In the genomic region with DNA sequence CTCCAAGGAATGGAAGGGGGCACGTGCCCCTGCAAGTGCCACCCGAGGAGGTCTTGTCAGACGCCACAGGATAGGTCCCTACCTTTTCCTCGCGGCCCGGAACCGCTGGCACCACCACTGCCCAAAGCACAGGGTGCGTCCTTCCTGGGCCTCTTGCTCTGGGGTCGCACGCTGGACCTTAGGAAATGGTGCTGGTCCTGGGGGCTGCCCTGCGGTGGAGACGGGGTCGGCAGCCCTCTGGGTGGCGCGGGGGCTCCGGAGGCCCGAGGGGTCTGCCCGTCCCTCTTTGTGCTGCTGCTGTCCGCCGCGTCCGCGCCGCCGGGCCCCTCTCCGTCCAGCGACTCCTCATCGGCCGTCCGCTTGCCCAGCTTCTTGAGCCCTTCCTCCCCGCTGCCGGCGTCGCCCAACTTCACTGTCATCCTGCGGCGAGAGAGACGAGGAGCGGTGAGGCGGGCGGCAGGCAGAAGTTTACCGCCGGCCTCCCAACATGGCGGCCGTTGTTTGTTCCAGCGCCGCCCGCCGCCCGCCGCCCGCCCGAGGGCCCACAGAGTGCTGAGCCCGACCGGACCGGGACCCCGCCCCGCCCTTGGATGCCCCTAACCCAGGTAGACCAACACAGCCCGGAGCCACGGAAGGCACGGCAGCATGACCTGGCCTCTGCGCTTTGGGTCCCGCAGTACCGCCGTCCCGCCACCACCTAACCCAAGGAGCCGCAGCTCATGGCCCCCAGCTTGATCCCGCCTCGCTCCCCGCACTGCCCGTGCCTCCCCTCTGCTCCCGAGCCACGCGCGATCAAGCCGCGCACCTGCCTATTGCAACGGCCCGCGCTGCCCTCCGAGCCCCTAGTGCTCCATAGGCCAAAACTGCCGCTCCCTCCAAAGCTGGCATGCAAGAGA, we compare ENCODE assay signal across 8 mouse cellular contexts. TPM values are rescaled to one million over a fixed set of nuclear protein-coding genes. Genes with fewer than 3 reads are reported as not detected.
DNase-seq lines count a peak whose midpoint lies in the region; ATAC-seq and TF ChIP-seq lines count a peak whose summit lies in the region.

No protein-coding gene starts in this region.

- peaks cover 33% of the 10 kb centered on the region for H3K36me3 ChIP-seq in C2C12 (ENCODE audit: control insufficient read depth, insufficient read depth)
- H3K36me3 ChIP-seq in embryonic facial prominence, embryonic 12.5 days = peaks cover 22% of the 10 kb centered on the region
- peaks cover 28% of the 10 kb centered on the region for H3K36me3 ChIP-seq in heart, embryonic 12.5 days
- H3K36me3 ChIP-seq in kidney, postnatal 0 days (ENCODE audit: insufficient read depth, low read length) = peaks cover 17% of the 10 kb centered on the region; the same call in 1 of the 2 replicates
- 0 out of 2 replicates have a peak, but pooled peaks cover 4% of the 10 kb centered on the region for H3K36me3 ChIP-seq in macrophage (ENCODE audit: inconsistent target)

- H3K9ac ChIP-seq in embryonic facial prominence, embryonic 12.5 days = peak overlapping the region; percentile 97
- H3K9ac ChIP-seq in heart, embryonic 12.5 days = peak overlapping the region; percentile 96
- peak overlapping the region; percentile 95 for H3K9ac ChIP-seq in kidney, postnatal 0 days (ENCODE audit: low read depth, low read length)

- H3K9me3 ChIP-seq in embryonic facial prominence, embryonic 12.5 days = no peaks in the 10 kb centered on the region
- H3K9me3 ChIP-seq in heart, embryonic 12.5 days (replicated peaks) = no peaks in the 10 kb centered on the region
- H3K9me3 ChIP-seq in kidney, postnatal 0 days (replicated peaks; ENCODE audit: low read length) = no peaks in the 10 kb centered on the region

- H3K79me2 ChIP-seq in C2C12 (ENCODE audit: control insufficient read depth, insufficient read depth) (peaks cover 72% of the 10 kb centered on the region), macrophage (ENCODE audit: inconsistent target) (peaks cover 63% of the 10 kb centered on the region)

- no peak for ATAC-seq in embryonic facial prominence, embryonic 12.5 days (ENCODE audit: insufficient number of reproducible peaks, insufficient read depth, low FRiP score, low TSS enrichment)
- ATAC-seq in heart, embryonic 12.5 days (ENCODE audit: insufficient number of reproducible peaks, low FRiP score) = no peak
- ATAC-seq in kidney, postnatal 0 days (replicated peaks; ENCODE audit: low FRiP score, low read depth) = no peak
- ATAC-seq in activated CD4-positive, CD25-positive, alpha-beta regulatory T cell, adult 4 months = no peak

- H3K4me1 ChIP-seq in embryonic facial prominence, embryonic 12.5 days = peaks cover 13% of the 10 kb centered on the region
- H3K4me1 ChIP-seq in heart, embryonic 12.5 days (replicated peaks) = peaks cover 11% of the 10 kb centered on the region
- peaks cover 5% of the 10 kb centered on the region; the same call in 1 of the 2 replicates for H3K4me1 ChIP-seq in kidney, postnatal 0 days (replicated peaks; ENCODE audit: insufficient read depth, low read length)

- H3ac ChIP-seq in C2C12 (ENCODE audit: control insufficient read depth, insufficient read length, low read depth) = peak overlapping the region; percentile 74

- under 1% methylated on average over 75 of the region's 81 CpGs for WGBS in embryonic facial prominence, embryonic 12.5 days
- under 1% methylated on average over 69 of the region's 81 CpGs for WGBS in heart, embryonic 12.5 days
- WGBS in kidney, postnatal 0 days = 1% methylated on average over 68 of the region's 81 CpGs
- under 1% methylated on average over 79 of the region's 81 CpGs for WGBS in macrophage (ENCODE audit: missing documents)

- DNase-seq in adipocyte (ENCODE audit: low spot score) = peak; percentile 18
- peak; percentile 53 for DNase-seq in kidney, postnatal 0 days (ENCODE audit: low spot score)
- DNase-seq in right cerebral cortex, postnatal 4 days = peak; percentile 12

- peak overlapping the region; percentile 89 for H3K4me3 ChIP-seq in C2C12 (ENCODE audit: insufficient read depth, poor library complexity, severe bottlenecking)
- H3K4me3 ChIP-seq in embryonic facial prominence, embryonic 12.5 days = peak overlapping the region; percentile 85
- peak overlapping the region; percentile 98 for H3K4me3 ChIP-seq in heart, embryonic 12.5 days
- peak overlapping the region; percentile 97 for H3K4me3 ChIP-seq in kidney, postnatal 0 days (replicated peaks; ENCODE audit: low read depth, low read length)
- H3K4me3 ChIP-seq in macrophage (ENCODE audit: inconsistent target) = peak overlapping the region; percentile 82

- H3K27me3 ChIP-seq in C2C12 (ENCODE audit: control insufficient read depth, insufficient read depth, insufficient read length) = no peaks in the 10 kb centered on the region
- H3K27me3 ChIP-seq in embryonic facial prominence, embryonic 12.5 days = no peaks in the 10 kb centered on the region
- H3K27me3 ChIP-seq in heart, embryonic 12.5 days (replicated peaks) = no peaks in the 10 kb centered on the region
- H3K27me3 ChIP-seq in kidney, postnatal 0 days (ENCODE audit: insufficient read depth, low read length) = no peaks in the 10 kb centered on the region

- TF ChIP-seq CTCF in C2C12 (IDR thresholded peaks at IDR 0.05; ENCODE audit: control insufficient read depth, insufficient read depth, insufficient read length) = no peak
- no peak for TF ChIP-seq CTCF in kidney, postnatal 0 days (IDR thresholded peaks at IDR 0.05; ENCODE audit: low read depth)

- peaks cover 55% of the 10 kb centered on the region for H3K79me3 ChIP-seq in C2C12 (ENCODE audit: low read depth)

- H3K27ac ChIP-seq in embryonic facial prominence, embryonic 12.5 days = peak overlapping the region; percentile 90
- H3K27ac ChIP-seq in heart, embryonic 12.5 days (ENCODE audit: poor library complexity, severe bottlenecking) = peak overlapping the region; percentile 90
- peak overlapping the region; percentile 89 for H3K27ac ChIP-seq in kidney, postnatal 0 days
- H3K27ac ChIP-seq in macrophage = peak overlapping the region; percentile 43; the same call in 1 of the 2 replicates

- H3K4me2 ChIP-seq in embryonic facial prominence, embryonic 12.5 days (replicated peaks) = peak overlapping the region; percentile 92
- H3K4me2 ChIP-seq in heart, embryonic 12.5 days = peak overlapping the region; percentile 98
- peak overlapping the region; percentile 78 for H3K4me2 ChIP-seq in kidney, postnatal 0 days (ENCODE audit: low read length)

TF ChIP-seq in C2C12, 6 proteins besides CTCF, POLR2A, EP300 and RAD21:
- TF ChIP-seq USF1 (IDR thresholded peaks at IDR 0.05; ENCODE audit: low read depth) (no peak), MAX (IDR thresholded peaks at IDR 0.05) (no peak), CEBPB (IDR thresholded peaks at IDR 0.05; ENCODE audit: low read depth) (no peak), MYOD1 (IDR thresholded peaks at IDR 0.05; ENCODE audit: control insufficient read depth, insufficient read length, low read depth) (no peak), MYOG (IDR thresholded peaks at IDR 0.05; ENCODE audit: control insufficient read depth, extremely low read depth, insufficient read length) (no peak), FOSL1 (IDR thresholded peaks at IDR 0.05; ENCODE audit: insufficient read depth, low read length, poor library complexity, severe bottlenecking) (no peak)

RNA-seq across cellular contexts. Expression of a gene that starts 1.7 kb away (rescaled TPM):
- 4.3 TPM for polyA plus RNA-seq in C2C12 (2012; fragmentation: generic; extraction: Trizol)
- polyA plus RNA-seq in embryonic facial prominence, embryonic 12.5 days (2016; fragmentation: Nextera tagmentation; extraction: Ambion mirVana) = 10.5 and 12.0 TPM in 2 replicates
- polyA plus RNA-seq in heart, embryonic 12.5 days (2016; fragmentation: Nextera tagmentation; extraction: Ambion mirVana) = 8.5 and 10.1 TPM in 2 replicates
- 3.4 and 4.5 TPM in 2 replicates for polyA plus RNA-seq in kidney, postnatal 0 days (2015; fragmentation: Nextera tagmentation; extraction: Ambion mirVana)
- 10 to 100 TPM; 18.4 to 71.2 (median 45.9) TPM for total RNA-seq in macrophage (2018; cell fraction: chromatin; rRNA removed)
- total RNA-seq in macrophage (2018; cell fraction: cytosol; rRNA removed) = 10 to 100 TPM in 20 of 26 experiments, 1 to 10 TPM in 6; 6.0 to 17.1 (median 13.3) TPM
- 10 to 100 TPM; 14.4 to 47.9 (median 26.1) TPM for total RNA-seq in macrophage (2018; cell fraction: nucleus; rRNA removed)
- polyA plus RNA-seq in macrophage (2018) = 6.7 to 8.9 TPM (median 7.8 TPM) in 3 replicates
- polyA plus RNA-seq in activated CD4-positive, CD25-positive, alpha-beta regulatory T cell, adult 4 months (2017; shearing (Covaris generic)) = 10 to 100 TPM; 12.6 to 17.1 TPM

RNA-seq across cellular contexts. Expression of a gene that starts 2.0 kb away (rescaled TPM):
- 7.5 TPM for polyA plus RNA-seq in C2C12 (2012; fragmentation: generic; extraction: Trizol)
- 29.0 and 29.8 TPM in 2 replicates for polyA plus RNA-seq in embryonic facial prominence, embryonic 12.5 days (2016; fragmentation: Nextera tagmentation; extraction: Ambion mirVana)
- polyA plus RNA-seq in heart, embryonic 12.5 days (2016; fragmentation: Nextera tagmentation; extraction: Ambion mirVana) = 14.4 and 14.8 TPM in 2 replicates
- polyA plus RNA-seq in kidney, postnatal 0 days (2015; fragmentation: Nextera tagmentation; extraction: Ambion mirVana) = 10.1 and 10.9 TPM in 2 replicates
- total RNA-seq in macrophage (2018; cell fraction: chromatin; rRNA removed) = 10 to 100 TPM in 23 of 26 experiments, 1 to 10 TPM in 3; 3.5 to 54.1 (median 32.1) TPM
- 1 to 10 TPM; 4.3 to 9.7 (median 6.7) TPM for total RNA-seq in macrophage (2018; cell fraction: cytosol; rRNA removed)
- total RNA-seq in macrophage (2018; cell fraction: nucleus; rRNA removed) = 10 to 100 TPM in 19 of 26 experiments, 1 to 10 TPM in 7; 3.2 to 28.9 (median 12.6) TPM
- polyA plus RNA-seq in macrophage (2018) = 5.9 to 8.6 TPM (median 6.8 TPM) in 3 replicates
- polyA plus RNA-seq in activated CD4-positive, CD25-positive, alpha-beta regulatory T cell, adult 4 months (2017; shearing (Covaris generic)) = 10 to 100 TPM; 14.5 TPM

RNA-seq across cellular contexts. Expression of a gene that starts 53.4 kb away (rescaled TPM):
- polyA plus RNA-seq in C2C12 (2012; fragmentation: generic; extraction: Trizol) = 57.4 TPM
- 270 and 277 TPM in 2 replicates for polyA plus RNA-seq in embryonic facial prominence, embryonic 12.5 days (2016; fragmentation: Nextera tagmentation; extraction: Ambion mirVana)
- 140 and 144 TPM in 2 replicates for polyA plus RNA-seq in heart, embryonic 12.5 days (2016; fragmentation: Nextera tagmentation; extraction: Ambion mirVana)
- polyA plus RNA-seq in kidney, postnatal 0 days (2015; fragmentation: Nextera tagmentation; extraction: Ambion mirVana) = 95.0 and 108 TPM in 2 replicates
- 10 to 100 TPM in 21 of 26 experiments, 1 to 10 TPM in 5; 5.2 to 38.2 (median 13.2) TPM for total RNA-seq in macrophage (2018; cell fraction: chromatin; rRNA removed)
- total RNA-seq in macrophage (2018; cell fraction: cytosol; rRNA removed) = 10 to 100 TPM; 17.2 to 28.1 (median 23.0) TPM
- total RNA-seq in macrophage (2018; cell fraction: nucleus; rRNA removed) = 10 to 100 TPM in 18 of 26 experiments, 1 to 10 TPM in 8; 5.7 to 42.1 (median 13.7) TPM
- polyA plus RNA-seq in macrophage (2018) = 22.2 to 58.8 TPM (median 31.5 TPM) in 3 replicates
- 10 to 100 TPM; 27.9 to 35.8 TPM for polyA plus RNA-seq in activated CD4-positive, CD25-positive, alpha-beta regulatory T cell, adult 4 months (2017; shearing (Covaris generic))
